Mouse (Mus musculus): ENCODE data around the gene Mgat5.

DNA sequence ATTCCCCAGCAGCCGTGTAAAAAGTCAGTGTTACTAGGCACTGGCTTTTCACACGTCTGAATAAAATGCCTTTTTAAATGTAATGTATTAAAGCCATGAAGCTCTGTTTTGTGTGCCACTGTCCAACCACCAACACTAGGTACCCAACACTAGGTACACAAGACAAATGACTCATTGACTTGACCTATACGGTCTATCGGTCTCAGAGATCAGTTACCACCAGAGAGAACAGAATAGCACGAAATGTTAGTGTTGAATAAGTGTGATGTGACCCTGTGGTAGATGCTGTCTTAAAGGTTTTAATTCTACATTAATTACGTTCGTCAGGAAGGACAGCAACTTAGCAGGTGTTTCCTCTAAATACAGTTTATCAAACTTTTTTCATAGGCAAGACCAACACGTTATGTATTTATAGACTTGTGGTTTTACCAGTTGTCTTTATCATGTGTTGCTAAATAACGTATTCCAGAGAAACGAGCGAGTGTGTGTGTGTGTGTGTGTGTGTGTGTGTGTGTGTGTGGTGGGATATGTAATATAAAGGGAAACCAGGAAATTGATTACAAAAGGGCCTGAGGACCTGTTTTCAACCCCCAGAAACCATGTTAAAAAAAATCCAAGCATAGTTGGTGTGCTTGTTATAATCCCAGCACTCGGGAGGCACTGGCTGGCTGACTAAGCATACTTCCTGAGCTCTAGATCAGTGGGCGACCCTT, 104.3 kb downstream of the Mgat5 start:
- no peak for TF ChIP-seq GATA1 (IDR thresholded peaks at IDR 0.05; ENCODE audit: low read length)
- TF ChIP-seq TAL1 (IDR thresholded peaks at IDR 0.05; ENCODE audit: low read length), result no peak

All from erythroblast, embryonic 14.5 days (primary cell).